Mouse (Mus musculus) midbrain, embryonic 15.5 days (tissue): ENCODE data around the gene Prrg1. TPM values are rescaled to one million over a fixed set of nuclear protein-coding genes. Genes with fewer than 3 reads are reported as not detected.

Experiments used
- ATAC-seq: fragments of 200-750 bp; cut with Nextera tagmentation; replicated peaks from 2 replicates; pipeline ENCODE4 v1.8.0; 2017; ENCODE audit warnings: moderate TSS enrichment
- H3K27ac ChIP-seq: fragments of 300-500 bp; sonication (generic); 2 replicates; pipeline ENCODE4 v1.5.1; 2015; ENCODE audit warnings: mild to moderate bottlenecking, inconsistent platforms
- H3K27me3 ChIP-seq: fragments of 300-500 bp; sonication (generic); replicated peaks from 2 replicates; pipeline ENCODE4 v1.6.1; 2015; ENCODE audit warnings: inconsistent platforms
- H3K36me3 ChIP-seq: fragments of 300-500 bp; sonication (generic); replicated peaks from 2 replicates; pipeline ENCODE4 v1.6.1; 2015; ENCODE audit warnings: inconsistent platforms
- H3K4me1 ChIP-seq: fragments of 300-500 bp; sonication (generic); 2 replicates; pipeline ENCODE4 v1.6.1; 2015; ENCODE audit warnings: inconsistent platforms
- H3K4me2 ChIP-seq: fragments of 300-500 bp; sonication (generic); 2 replicates; pipeline ENCODE4 v1.6.1; 2015; ENCODE audit warnings: inconsistent platforms, mild to moderate bottlenecking, moderate library complexity
- H3K4me3 ChIP-seq: fragments of 300-500 bp; sonication (generic); 2 replicates; pipeline ENCODE4 v1.5.1; 2015; ENCODE audit warnings: mild to moderate bottlenecking, inconsistent platforms
- H3K9ac ChIP-seq: fragments of 300-500 bp; sonication (generic); 2 replicates; pipeline ENCODE4 v1.6.1; 2015; ENCODE audit warnings: mild to moderate bottlenecking, inconsistent platforms
- H3K9me3 ChIP-seq: fragments of 300-500 bp; sonication (generic); 2 replicates; pipeline ENCODE4 v1.6.1; 2016; ENCODE audit warnings: inconsistent platforms
- WGBS: fragments of 180-500 bp; shearing (Covaris S2); methylation state at CpG from one replicate; pipeline ENCODE4 v1.1.7; 2015; ENCODE audit warnings: mixed read lengths; 5-methylcytosine and 5-hydroxymethylcytosine counted together
- polyA plus RNA-seq: library from polyadenylated mRNA; unstranded; fragments of >200 nt; fragmentation: Nextera tagmentation; extraction: Ambion mirVana; gene quantifications from 2 replicates; pipeline ENCODE4 v1.2.1, GENCODE M21; 2015

Gene Prrg1
- polyA plus RNA-seq = 5.0 TPM in 2 replicates

DNA sequence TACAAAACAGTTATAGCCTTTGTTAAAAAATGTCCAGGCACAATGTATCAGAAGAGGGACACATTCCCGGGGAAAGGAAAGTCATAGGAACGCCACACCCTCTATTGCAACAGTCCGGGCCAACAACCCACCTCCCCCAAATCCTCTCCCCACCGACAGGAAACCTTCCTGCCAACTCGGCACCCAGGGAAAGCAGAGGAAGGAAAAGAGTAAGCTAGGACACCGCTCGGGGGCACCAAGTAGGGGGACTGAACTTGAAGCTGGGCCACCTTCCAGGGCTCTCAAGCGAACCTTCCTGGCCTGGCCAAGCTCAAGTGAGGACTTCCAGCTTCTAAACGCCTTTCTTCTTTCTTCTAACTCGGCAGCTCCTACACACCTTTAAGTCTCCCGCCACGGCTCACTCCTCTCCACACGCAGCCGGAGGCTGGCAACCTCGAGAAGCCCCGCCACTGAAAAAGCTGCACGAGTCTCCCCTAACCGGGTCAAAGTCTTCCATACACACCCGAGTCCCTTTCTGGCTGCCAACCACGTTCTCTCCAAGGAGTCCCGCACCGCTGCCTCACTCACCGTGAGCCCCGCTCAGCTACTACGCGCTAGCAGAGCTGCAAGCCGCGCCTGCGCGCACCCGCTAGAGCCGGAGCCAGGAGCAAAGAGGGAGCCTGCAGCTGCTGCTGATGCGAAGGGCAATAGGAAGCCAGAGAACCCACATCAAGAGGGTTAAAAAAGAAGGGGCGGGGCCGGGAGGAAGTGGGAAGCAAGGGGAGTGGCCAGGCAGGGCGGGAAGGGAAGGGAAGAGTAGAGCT lies at the start of gene Prrg1:
Gene Prrg1 (minus strand): TSS at position 695 of the 803 bp plus-strand sequence.
- Histone ChIP-seq H3K9ac (peak within 1 kb of the TSS; percentile 45), H3K4me2 (peak within 1 kb of the TSS; percentile 51), H3K27ac (peak within 1 kb of the TSS; percentile 82), H3K27me3 (no peaks in the 10 kb centered on the region), H3K4me1 (no peaks in the 10 kb centered on the region), H3K36me3 (no peaks in the 10 kb centered on the region), H3K4me3 (peak within 1 kb of the TSS; percentile 55), H3K9me3 (no peaks in the 10 kb centered on the region)
- ATAC-seq = peak; percentile 99
- WGBS = 17% methylated on average over 36 of the region's 36 CpGs

DNA sequence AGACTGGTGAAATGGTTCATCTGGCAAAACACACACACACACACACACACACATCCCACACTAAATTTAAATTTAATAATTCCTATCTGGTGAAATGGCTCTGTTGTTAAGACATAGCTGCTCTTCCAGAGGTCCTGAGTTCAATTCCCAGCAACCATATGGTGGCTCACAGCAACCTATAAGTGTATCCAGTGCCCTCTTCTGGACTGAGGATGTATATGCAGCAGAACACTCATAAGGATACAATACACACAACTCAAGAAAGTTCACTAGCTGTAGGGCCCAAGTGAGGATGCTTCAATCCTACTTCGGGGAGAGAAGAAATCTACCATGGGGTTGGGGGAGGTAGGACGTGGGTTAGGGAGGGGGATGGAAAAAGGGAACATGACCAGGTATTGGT lies 22.1 kb upstream of the Prrg1 start:
- Histone ChIP-seq H3K4me2 (no peak overlapping the region), H3K4me3 (no peak overlapping the region), H3K27ac (no peak overlapping the region), H3K36me3 (no peaks in the 10 kb centered on the region), H3K4me1 (no peaks in the 10 kb centered on the region), H3K27me3 (no peaks in the 10 kb centered on the region), H3K9ac (no peak overlapping the region), H3K9me3 (no peaks in the 10 kb centered on the region)
- ATAC-seq = no peak
- 54% methylated on average over 2 of the region's 2 CpGs for WGBS

DNA sequence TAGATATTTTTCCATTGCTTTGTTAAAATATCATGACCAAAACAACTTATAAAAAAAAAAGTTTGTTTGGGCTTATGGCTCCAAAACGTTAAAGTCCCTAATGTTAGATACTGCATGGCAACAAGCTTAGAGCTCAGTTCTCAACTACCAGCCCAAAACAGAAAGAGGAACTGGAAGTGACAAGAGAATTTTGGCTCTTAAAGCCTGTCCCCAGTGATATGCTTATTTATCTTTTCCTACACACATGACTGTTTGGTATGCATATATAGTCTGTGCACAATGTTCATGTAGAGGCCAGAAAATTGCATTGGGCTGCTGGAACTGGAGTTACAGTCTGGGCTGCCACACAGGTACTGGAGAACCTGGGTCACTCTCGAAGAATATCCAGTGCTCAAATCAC lies 9.4 kb upstream of the Prrg1 start:
- H3K27me3 ChIP-seq = no peaks in the 10 kb centered on the region
- H3K4me3 ChIP-seq = no peak overlapping the region
- H3K4me1 ChIP-seq = no peaks in the 10 kb centered on the region
- H3K27ac ChIP-seq = no peak overlapping the region
- no peak overlapping the region for H3K4me2 ChIP-seq
- ATAC-seq = no peak
- 72% methylated on average over 2 of the region's 2 CpGs for WGBS
- no peaks in the 10 kb centered on the region for H3K36me3 ChIP-seq
- H3K9ac ChIP-seq = no peak overlapping the region
- no peaks in the 10 kb centered on the region for H3K9me3 ChIP-seq

DNA sequence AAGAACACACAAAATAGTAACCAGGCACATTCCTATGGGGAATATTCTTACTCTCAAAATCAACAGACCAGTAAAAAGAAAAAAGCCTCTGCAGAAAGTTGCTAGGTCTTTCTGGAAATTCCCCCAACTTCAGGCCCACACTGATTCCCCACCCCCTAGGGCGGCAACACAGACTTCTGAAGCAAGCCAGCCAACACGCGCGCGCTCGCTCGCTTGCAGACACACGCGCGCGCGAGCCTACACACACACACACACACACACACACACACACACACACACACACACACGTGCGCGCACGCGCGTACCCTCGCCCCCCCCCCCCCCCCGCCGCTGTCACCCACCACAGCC lies 868 bp downstream of the Prrg1 start:
- no peaks in the 10 kb centered on the region for H3K9me3 ChIP-seq
- peak overlapping the region; percentile 45; the same call in 1 of the 2 replicates for H3K9ac ChIP-seq
- peak overlapping the region; percentile 51 for H3K4me2 ChIP-seq
- H3K4me3 ChIP-seq = peak overlapping the region; percentile 55
- no peaks in the 10 kb centered on the region for H3K4me1 ChIP-seq
- H3K36me3 ChIP-seq = no peaks in the 10 kb centered on the region
- 33% methylated on average over 11 of the region's 21 CpGs for WGBS
- ATAC-seq = peak; percentile 72
- H3K27me3 ChIP-seq = no peaks in the 10 kb centered on the region
- 0 out of 2 replicates have a peak overlapping the region, but pooled peaks have one; percentile 82 for H3K27ac ChIP-seq

DNA sequence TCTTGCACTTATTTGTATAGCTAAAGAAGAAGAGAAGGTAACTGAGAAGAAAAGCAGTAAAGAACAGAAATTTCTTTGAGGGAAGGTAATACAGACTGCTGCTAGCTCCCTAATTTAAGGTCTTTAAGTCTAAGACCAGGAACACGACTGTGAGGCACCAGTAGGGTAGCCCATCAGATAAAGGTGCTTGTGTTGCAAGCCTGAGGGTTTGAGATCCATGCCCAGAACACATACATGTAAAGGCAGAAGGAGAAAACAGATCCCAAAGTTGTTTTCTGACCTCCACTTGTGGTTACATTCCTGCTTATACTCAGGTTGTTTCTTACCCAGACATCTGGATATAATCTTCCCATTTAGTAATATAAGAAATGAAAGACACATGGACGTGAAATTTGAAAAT lies 20.2 kb downstream of the Prrg1 start:
- H3K4me3 ChIP-seq = no peak overlapping the region
- H3K27me3 ChIP-seq = no peaks in the 10 kb centered on the region
- ATAC-seq = no peak
- no peaks in the 10 kb centered on the region for H3K9me3 ChIP-seq
- H3K27ac ChIP-seq = no peak overlapping the region
- WGBS = 68% methylated on average over 2 of the region's 2 CpGs
- no peaks in the 10 kb centered on the region for H3K4me1 ChIP-seq
- no peak overlapping the region for H3K9ac ChIP-seq
- H3K36me3 ChIP-seq = no peaks in the 10 kb centered on the region
- H3K4me2 ChIP-seq = no peak overlapping the region

DNA sequence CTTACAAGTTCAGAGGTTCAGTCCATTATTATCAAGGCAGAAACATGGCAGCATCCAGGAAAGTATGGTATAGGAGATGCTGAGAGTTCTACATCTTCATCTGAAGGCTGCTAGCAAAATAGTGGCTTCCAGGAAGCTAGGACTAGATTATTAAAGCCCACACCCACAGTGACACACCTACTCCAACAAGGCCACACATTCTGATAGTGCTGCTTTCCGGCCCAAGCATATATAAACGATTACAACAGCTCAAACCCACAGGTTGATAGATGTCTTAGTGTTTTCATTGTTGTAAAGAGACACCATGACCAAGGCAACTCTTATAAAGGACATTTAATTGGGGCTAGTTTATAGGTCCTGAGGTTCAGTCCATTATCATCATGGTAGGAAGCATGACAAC lies 30.3 kb downstream of the Prrg1 start:
- no peaks in the 10 kb centered on the region for H3K36me3 ChIP-seq
- H3K4me1 ChIP-seq = no peaks in the 10 kb centered on the region
- H3K4me2 ChIP-seq = no peak overlapping the region
- no peak for ATAC-seq
- no peak overlapping the region for H3K27ac ChIP-seq
- no peaks in the 10 kb centered on the region for H3K27me3 ChIP-seq
- H3K9ac ChIP-seq = no peak overlapping the region
- H3K4me3 ChIP-seq = no peak overlapping the region
- H3K9me3 ChIP-seq = no peaks in the 10 kb centered on the region
- 97% methylated on average over 2 of the region's 2 CpGs for WGBS

DNA sequence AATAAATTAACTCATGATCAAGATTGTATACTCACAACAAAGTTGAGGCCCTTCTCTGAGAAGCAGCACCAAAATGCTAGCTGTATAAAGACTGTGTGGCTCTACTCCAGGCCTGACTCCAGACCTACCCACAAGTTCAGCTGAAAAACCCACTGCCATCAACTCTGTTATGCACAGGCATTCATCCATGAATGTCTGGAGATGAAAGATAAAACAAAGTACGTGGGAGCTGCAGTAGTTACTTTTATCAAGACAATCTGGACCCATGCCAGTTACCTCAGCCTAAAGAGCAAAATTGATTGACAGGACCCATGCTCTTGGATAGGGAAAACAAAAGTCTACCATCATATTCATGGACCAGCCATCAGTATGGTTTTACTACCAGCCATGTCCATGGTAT lies 31.0 kb downstream of the Prrg1 start:
- no peaks in the 10 kb centered on the region for H3K4me1 ChIP-seq
- no peaks in the 10 kb centered on the region for H3K27me3 ChIP-seq
- no peak overlapping the region for H3K4me3 ChIP-seq
- no peaks in the 10 kb centered on the region for H3K9me3 ChIP-seq
- no peak overlapping the region for H3K4me2 ChIP-seq
- H3K9ac ChIP-seq = no peak overlapping the region
- no peak for ATAC-seq
- WGBS = 48% methylated on average over 1 of the region's 1 CpGs
- no peaks in the 10 kb centered on the region for H3K36me3 ChIP-seq
- no peak overlapping the region for H3K27ac ChIP-seq

DNA sequence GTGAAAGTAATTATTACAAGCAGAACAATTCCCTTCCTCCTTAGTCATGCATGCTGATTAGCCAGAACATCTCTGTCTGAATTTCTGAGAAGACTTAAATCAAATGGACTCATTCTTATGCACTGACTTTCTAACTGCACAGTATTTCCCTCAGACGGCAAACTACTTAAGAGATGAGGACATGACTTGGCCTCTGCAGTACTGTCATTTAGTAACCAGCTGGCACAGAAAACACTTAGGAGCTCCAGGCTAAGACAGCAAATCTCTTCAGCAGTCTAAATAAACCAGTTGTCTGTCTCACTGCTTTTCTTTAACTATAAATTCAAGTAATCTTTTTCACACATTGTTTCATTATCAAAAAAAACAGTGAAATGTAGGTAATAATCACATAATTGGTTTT lies 36.0 kb downstream of the Prrg1 start:
- no peak overlapping the region for H3K9ac ChIP-seq
- H3K4me3 ChIP-seq = no peak overlapping the region
- WGBS = 44% methylated on average over 1 of the region's 1 CpGs
- H3K9me3 ChIP-seq = no peaks in the 10 kb centered on the region
- no peaks in the 10 kb centered on the region for H3K4me1 ChIP-seq
- H3K27ac ChIP-seq = no peak overlapping the region
- no peak overlapping the region for H3K4me2 ChIP-seq
- H3K27me3 ChIP-seq = no peaks in the 10 kb centered on the region
- ATAC-seq = no peak
- no peaks in the 10 kb centered on the region for H3K36me3 ChIP-seq

DNA sequence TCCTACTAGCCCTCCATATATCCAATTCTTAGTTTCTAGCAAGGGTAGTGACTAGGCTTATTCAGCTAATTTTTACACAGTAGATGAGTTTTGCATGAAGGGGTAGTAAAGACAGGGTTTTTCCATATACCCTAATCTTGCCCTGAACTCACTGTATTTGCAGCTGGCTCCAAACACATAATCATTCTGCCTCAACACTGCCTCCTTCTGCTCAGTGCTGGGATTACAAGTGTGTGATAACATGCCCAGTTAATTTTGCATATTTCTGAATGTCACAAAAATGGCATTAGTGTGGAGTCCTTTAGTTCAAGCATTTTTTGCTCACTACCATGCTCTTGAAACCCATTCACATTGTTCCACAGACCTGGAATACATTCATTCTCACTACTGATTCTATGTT lies 44.0 kb downstream of the Prrg1 start:
- H3K4me3 ChIP-seq = no peak overlapping the region
- no peaks in the 10 kb centered on the region for H3K36me3 ChIP-seq
- H3K27ac ChIP-seq = no peak overlapping the region
- no peaks in the 10 kb centered on the region for H3K27me3 ChIP-seq
- H3K4me2 ChIP-seq = no peak overlapping the region
- no peak for ATAC-seq
- no peaks in the 10 kb centered on the region for H3K9me3 ChIP-seq
- H3K9ac ChIP-seq = no peak overlapping the region
- H3K4me1 ChIP-seq = no peaks in the 10 kb centered on the region

DNA sequence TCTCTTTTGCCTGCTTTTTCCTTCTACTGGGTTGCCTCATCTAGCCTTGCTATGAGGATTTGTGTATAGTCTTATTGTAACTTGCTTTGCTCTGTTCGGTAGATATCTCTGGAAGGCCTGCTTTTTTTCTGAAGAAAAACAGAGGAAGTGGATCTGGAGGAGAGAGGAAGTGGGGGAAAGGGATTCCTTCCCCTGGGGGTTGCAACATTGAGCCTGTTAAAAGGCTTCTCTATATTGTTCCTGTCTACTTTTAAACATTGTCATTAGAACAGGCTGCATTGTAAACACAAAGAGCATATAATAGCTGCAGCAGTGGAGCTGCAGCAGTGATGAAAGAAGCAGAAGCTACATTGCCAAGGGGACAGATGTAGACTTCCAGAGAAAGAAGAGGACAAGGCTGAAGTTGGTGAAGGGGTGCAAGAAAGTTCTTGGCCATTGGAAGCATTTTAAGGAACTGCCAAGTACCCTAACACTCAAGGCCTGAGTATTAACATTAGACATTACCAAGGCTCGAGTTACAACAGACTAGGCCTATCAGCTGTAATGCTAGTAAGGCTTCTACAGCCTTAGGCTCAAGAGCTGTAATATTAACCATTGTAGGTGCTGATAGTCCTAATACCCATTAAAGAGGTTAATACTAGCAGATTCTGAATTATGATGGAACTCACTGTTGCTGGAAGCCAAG lies 44.9 kb downstream of the Prrg1 start:
- H3K27me3 ChIP-seq = no peaks in the 10 kb centered on the region

DNA sequence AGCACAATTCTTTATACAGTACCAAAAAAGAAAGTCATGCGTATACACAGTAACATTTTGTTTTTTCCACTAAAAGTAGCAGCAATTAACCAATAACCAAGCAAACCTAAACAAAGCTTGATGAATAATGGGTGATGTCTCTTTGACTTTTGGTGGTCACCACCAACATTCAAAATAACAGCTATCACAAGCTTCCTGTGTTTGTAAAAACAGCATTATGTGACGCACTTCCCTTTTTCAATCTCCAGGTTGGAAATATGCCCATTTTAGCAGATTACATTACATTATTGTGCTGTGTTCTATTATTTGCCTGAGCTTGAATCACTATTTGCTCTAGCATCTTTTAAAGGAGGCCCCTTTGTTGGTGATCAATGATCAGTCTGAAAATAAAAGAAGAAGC lies 65.4 kb downstream of the Prrg1 start:
- 91% methylated on average over 2 of the region's 2 CpGs for WGBS
- H3K36me3 ChIP-seq = no peaks in the 10 kb centered on the region
- no peak overlapping the region for H3K27ac ChIP-seq
- ATAC-seq = no peak
- no peaks in the 10 kb centered on the region for H3K9me3 ChIP-seq
- no peak overlapping the region for H3K4me3 ChIP-seq
- H3K4me1 ChIP-seq = no peaks in the 10 kb centered on the region
- no peak overlapping the region for H3K9ac ChIP-seq
- no peaks in the 10 kb centered on the region for H3K27me3 ChIP-seq
- no peak overlapping the region for H3K4me2 ChIP-seq

More for the DNA sequence above, 44.9 kb downstream of the Prrg1 start:
- no peak for ATAC-seq
- WGBS = 71% methylated on average over 2 of the region's 2 CpGs
- H3K9ac ChIP-seq = no peak overlapping the region
- H3K4me2 ChIP-seq = no peak overlapping the region
- H3K4me1 ChIP-seq = no peaks in the 10 kb centered on the region
- H3K27ac ChIP-seq = no peak overlapping the region
- no peaks in the 10 kb centered on the region for H3K9me3 ChIP-seq
- H3K4me3 ChIP-seq = no peak overlapping the region
- H3K36me3 ChIP-seq = no peaks in the 10 kb centered on the region

DNA sequence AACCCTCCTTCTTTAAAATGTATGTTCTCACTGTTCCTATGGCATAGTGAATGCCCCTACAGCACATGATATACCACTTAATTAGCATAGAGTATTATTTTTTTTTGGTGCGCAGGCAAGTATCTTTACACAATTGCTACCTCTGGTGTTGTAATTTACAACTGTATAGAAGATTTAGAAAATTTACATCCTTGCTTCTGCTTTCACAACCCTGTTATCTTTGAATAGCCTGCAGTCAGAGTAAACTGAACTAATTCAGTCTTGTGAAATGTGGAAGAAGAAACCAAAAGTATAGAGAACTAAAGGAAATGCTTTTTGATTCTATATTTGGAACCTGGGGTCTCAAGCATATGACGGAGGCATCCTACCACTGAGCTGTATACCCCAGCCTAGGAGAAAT lies 100.7 kb downstream of the Prrg1 start:
- H3K27me3 ChIP-seq = no peaks in the 10 kb centered on the region
- WGBS = 94% methylated on average over 2 of the region's 2 CpGs

DNA sequence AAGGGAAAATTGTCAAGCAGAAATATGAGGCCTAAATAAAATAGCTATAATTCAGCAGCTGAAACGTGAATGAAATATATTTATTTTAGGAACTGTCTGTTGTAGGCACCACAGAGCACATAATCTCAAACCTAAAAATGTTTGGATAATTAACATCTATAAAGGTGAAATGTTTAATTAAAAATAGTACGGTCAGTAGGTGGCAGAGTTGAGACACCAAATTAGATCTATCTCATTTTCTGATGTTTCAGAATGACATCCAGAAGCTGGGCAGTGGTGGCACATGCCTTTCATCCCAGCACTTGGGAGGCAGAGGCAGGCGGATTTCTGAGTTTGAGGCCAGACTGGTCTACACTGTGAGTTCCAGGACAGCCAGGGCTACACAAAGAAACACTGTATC lies 104.0 kb downstream of the Prrg1 start:
- WGBS = 73% methylated on average over 3 of the region's 3 CpGs

More for the DNA sequence above, 100.7 kb downstream of the Prrg1 start:
- Histone ChIP-seq H3K9ac (no peak overlapping the region), H3K9me3 (no peaks in the 10 kb centered on the region), H3K4me2 (no peak overlapping the region), H3K27ac (no peak overlapping the region), H3K4me3 (no peak overlapping the region), H3K36me3 (no peaks in the 10 kb centered on the region), H3K4me1 (no peaks in the 10 kb centered on the region)
- no peak for ATAC-seq

More for the DNA sequence above, 104.0 kb downstream of the Prrg1 start:
- H3K4me1 ChIP-seq = no peaks in the 10 kb centered on the region
- no peak overlapping the region for H3K27ac ChIP-seq
- no peaks in the 10 kb centered on the region for H3K27me3 ChIP-seq
- H3K36me3 ChIP-seq = no peaks in the 10 kb centered on the region
- H3K4me3 ChIP-seq = no peak overlapping the region
- no peak overlapping the region for H3K9ac ChIP-seq
- no peaks in the 10 kb centered on the region for H3K9me3 ChIP-seq
- ATAC-seq = no peak
- no peak overlapping the region for H3K4me2 ChIP-seq
